Mouse (Mus musculus) heart, postnatal 36 days (tissue): Measurements from ENCODE around the gene Vmn2r39. TPM values are rescaled to one million over a fixed set of nuclear protein-coding genes. Genes with fewer than 3 reads are reported as not detected.
"Not testable (repeated sequence)": the region's sequence is repeated elsewhere in the genome, so short reads cannot be mapped to it uniquely, and the experiment has no call there.

Source experiments
- DNase-seq, 2 experiments: peaks; one replicate each; pipeline ENCODE4 v3.0.0; 2021 to 2022
- intact Hi-C: fragments of 180-260 bp; cut with DNase I; formaldehyde crosslinking; loops from one replicate; pipeline ENCODE4 v1.15.1; 2025
- total RNA-seq, 2 experiments: library from RNA; stranded (reverse); gene quantifications; 2 replicates each; pipeline ENCODE4 v1.2.3; 2021

The Vmn2r39 gene
- not detected for total RNA-seq

DNA sequence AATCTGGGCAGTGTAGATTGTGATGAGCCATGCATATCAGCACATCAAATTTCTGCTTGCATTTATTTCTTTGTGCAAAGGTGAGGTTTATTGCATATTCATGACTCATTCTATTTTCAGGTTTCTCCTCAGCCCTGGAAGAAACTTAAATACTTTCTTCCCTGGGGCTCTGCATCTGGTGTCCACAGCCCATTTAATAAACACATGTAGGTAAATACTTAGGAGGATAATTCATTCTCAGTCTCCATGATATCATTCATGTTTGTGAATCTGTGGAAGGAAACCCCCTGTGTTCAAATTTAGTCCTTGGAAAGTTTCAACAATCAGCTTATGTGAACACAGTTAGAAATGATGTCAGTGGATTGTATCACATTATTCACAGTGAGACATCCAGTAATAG lies at the start of gene Vmn2r39:
Gene Vmn2r39, minus strand, starts transcription at position 101 of the 400 bp plus-strand sequence.
- intact Hi-C loops = not testable (repeated sequence)

DNA sequence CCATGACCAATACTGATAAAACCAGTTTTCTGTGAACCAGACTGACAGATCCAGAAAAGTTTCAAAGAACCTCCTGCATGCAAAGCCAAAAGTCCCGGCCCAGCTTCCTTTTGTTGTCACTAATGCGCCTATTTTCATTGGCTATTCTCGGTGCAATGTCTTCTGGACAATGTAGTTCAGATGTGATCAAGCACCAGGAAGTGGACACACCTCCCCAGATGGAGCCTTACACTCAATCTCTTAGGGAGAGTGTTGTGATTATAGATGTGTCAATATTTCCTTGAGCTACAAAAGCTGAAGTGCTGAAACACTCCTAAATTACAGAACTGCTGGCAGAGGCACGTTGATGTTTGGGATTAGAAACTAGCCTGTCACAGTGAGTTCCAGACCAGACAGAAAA lies 34.8 kb upstream of the Vmn2r39 start:
- intact Hi-C loops, DNase-seq: not testable (repeated sequence)

More for the DNA sequence above, at the start of gene Vmn2r39:
- DNase-seq = not testable (repeated sequence)

Other genes starting within 250 kb of the Vmn2r39 start
- not detected for gene Vmn2r40, start 99.4 kb downstream of the Vmn2r39 start, total RNA-seq
- gene Vmn2r38, start 67.1 kb upstream of the Vmn2r39 start, total RNA-seq = not detected
- not detected for gene Vmn2r37, start 192.9 kb upstream of the Vmn2r39 start, total RNA-seq